Mouse (Mus musculus) cerebellum, postnatal 14 days (tissue): ENCODE results near the gene Epb41l4b.
A peak's percentile ranks its signal among the peaks of the same experiment; 100 is the strongest.

ENCODE experiments used
- DNase-seq, 2 experiments: peaks; one replicate each; pipeline ENCODE4 v3.0.0; 2021; ENCODE audit warnings: mixed read lengths in 2 of 2

Gene Epb41l4b

GRCm38 (mm10) chr4:57153068-57153835 is 10.0 kb upstream of the Epb41l4b start:
- no peak for DNase-seq

GRCm38 (mm10) chr4:57148182-57148581 is 4.9 kb upstream of the Epb41l4b start:
- DNase-seq, result no peak

DNA sequence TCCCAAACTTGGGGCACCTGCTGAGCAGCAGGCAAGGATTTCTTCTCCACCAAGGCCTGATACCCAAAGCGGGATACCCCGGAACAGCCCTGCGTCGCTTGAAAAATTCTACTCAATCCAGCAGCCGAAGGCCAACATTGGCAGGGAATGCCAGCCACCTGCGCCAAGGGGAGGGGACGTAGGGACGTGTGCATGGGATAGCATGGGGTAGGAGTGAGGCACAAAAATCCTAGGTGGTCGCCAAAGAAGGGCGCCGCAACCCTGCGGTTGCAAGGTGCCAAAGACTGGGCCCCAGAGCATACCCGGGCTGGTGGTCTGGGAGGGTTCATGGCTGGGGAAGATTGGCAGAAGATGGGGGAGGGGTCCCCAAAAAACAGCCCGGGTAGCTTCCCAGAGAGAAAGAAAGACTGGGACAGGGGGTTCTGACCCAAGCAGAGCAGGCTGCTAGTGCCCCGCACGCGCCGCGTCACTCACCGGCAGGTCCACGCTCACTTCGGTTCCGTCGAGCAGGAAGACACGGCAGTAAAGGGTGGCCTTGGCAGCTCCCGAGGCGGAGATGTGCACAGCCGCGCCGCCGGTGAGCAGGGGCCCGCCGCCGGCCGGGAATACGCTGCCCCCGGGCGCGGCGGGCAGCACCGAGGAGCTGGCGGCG is 737 bp downstream of the Epb41l4b start:
- peak; percentile 75 to 78 for DNase-seq

DNA sequence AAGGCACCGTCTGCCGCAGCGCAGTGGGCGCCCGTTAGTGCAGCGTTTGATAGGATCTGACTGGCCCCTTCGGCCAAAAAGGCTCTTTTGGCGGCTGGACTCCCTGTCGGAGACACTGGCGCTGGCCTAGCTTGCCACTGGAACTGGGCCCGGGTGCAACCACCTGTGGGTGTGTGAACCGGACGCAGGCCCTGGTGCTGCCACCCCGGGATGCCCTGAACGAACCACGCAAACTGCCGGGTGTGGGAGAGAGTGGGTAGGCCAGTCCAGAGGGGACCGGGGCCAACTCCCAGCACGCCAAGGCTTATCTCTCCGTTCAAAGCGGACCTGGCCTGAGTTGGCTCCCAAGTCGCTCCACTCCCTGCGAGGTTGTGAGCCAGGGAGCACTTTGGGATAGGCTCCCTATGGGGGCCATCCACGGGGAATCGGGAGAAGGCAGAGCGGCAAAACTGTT is 1.3 kb downstream of the Epb41l4b start:
- peak; percentile 89 to 91 for DNase-seq

DNA sequence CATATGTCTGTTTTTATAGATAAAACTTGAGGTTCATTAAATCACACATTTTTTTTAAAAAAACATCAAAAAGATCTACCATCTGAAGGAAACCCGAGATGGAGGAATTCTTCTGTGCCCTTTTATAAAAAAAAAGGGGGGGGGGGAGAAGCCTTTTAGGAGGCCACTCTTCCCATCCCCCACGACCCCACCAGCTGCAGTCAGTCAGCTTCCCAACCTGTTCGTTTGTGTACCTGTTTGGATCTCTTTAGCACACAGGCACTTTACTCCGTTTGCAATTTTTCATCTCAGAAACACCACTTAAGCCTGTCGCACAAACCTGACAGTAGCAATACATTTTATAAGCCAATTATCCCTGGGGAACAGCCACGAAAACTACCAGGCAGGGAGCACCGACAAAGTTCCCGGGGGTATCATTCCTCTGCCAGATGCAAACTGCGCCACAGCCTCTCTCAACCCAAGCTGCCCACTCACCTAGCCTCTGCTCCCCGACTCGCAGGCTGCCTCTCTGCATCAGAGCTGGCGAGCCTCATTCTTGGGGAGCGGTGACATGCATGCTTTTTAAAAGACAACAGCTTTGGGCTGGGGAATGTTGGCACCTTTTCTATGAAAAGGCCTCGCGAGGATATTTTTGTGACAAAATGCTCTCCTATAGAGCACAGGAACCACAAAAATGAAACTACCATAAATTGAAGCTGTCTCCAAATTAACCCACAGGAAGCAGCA is 2.1 kb downstream of the Epb41l4b start:
- DNase-seq, result peak; percentile 66 to 68

- DNase-seq, result peak in 1 of 2 experiments; percentile 38
These were observed 2.9 kb downstream of the Epb41l4b start for GRCm38 (mm10) chr4:57140200-57140799.

- peak; percentile 75 to 76 for DNase-seq
These were observed 3.8 kb downstream of the Epb41l4b start for GRCm38 (mm10) chr4:57139433-57139832.

GRCm38 (mm10) chr4:57138093-57138440 is 5.2 kb downstream of the Epb41l4b start:
- DNase-seq, result no peak

- peak in 1 of 2 experiments; percentile 54 for DNase-seq
These were observed 5.7 kb downstream of the Epb41l4b start for GRCm38 (mm10) chr4:57137371-57138092.

GRCm38 (mm10) chr4:57135431-57135830 is 7.8 kb downstream of the Epb41l4b start:
- DNase-seq, result no peak

- peak; percentile 86 to 90 for DNase-seq
These were observed 8.7 kb downstream of the Epb41l4b start for GRCm38 (mm10) chr4:57134554-57134953.

DNA sequence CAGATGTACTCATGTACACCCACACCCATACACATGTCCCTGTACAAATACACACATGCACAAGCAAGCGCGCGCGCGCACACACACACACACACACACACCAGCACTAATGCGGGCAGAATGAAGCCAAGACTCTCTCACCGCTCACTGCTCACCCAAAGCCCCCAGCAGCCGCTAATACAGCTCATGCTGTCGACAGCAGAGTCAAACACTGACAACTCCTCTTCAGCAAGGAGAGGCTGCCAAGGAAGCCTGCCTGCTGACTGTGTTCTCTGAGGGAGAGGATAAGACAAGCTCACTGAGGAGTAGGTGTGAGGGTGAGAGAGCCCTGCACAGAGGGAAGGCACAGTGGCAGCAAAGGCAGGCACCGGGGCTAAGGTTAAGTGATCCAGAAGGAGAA is 11.4 kb downstream of the Epb41l4b start:
- DNase-seq, result peak; percentile 43 to 58

DNA sequence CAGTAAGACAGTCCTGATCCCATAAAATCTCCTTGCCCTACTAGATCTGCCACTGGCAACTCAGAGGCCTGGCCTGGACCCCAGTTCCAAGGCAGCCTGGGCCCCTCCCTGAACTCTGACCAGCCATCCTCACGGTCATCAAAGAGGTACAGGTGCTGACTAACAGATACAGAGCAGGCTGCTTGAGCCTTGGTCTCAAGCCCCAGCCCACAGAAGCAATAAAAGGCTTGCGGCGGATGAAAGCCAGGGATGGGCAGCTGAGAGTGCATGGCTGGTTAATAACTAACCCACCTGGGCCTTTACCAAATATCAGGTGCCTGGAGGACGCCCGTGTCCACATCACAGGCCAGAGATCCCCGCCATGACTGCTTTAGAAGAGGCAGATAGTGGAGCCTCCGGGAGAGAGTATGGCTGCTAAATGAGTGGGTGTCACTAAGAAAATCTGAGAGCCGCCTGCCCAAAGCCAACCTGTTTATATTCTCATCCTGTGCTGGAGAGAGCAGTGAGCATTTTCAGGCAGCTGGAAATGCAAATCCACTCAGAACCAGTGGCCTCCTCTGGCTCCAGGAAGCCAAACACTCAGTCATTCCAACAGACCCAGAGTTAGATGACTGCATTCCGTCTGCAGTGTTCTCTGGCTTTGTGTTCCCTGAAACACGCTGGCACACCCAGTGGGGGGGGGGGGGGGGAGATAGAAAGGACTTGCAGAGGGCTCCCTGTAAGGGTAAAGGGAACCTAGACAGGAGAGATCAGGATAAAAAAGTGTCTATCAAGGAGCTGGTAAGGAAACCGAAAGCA is 13.3 kb downstream of the Epb41l4b start:
- DNase-seq, result no peak

- DNase-seq, result peak; percentile 72 to 78
These were observed 20.2 kb downstream of the Epb41l4b start for GRCm38 (mm10) chr4:57123003-57123402.

DNA sequence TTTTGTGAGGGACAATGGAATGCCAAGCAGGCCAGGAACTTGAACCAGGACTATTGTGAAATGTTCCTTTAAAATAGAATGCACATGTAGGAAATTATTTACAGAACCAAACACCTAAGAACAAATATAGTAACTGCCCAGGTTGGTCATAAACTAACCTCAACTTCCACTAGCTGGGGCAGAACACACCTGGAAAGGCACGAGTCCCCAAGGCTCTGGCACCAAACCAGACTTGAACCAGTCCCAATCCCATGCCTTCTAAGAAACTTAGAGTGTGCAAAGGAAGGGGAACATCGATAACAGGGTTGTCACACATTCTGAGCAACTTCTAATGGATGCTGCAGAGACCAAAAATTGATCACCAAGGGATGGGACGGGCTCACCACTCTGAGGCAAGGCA is 21.1 kb downstream of the Epb41l4b start:
- DNase-seq, result no peak

DNA sequence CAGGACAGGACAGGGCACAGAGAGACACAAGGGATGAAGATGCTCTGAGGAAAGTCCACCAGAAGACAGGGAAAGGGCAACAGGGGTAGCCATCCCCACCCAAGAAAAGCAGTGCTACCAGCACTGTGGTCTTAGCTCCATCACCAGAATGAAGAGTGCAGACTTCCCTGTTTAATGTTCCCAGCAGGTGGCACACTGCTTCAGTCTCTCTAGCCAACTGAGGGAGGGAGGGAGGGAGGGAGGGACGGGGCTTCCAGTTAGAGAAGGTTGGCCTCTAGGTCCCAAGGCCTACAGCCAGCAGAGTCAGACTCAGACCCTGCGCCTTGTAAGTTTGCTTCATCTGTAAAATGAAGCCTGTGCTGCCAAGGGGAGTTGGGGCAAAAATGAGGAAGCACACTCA is 22.7 kb downstream of the Epb41l4b start:
- DNase-seq, result no peak

DNA sequence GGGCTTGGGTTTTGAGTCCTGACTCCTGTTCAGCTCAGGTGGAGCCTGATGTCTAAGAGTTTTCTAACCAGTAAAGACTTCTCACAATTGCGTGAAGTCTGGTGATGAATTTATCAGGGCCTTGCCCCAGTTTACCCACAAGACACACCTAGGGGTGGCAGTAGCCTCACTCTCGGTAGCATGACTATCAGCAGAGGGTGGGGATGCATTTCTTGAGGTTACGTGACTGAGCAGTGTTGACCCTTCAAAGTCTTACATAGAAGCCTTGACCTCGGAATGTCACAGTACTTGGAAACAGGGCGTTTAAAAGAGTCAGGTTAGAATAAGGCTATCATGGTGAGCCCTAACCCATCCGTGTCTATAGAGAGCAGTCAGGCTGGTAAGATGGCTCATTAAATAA is 23.3 kb downstream of the Epb41l4b start:
- no peak for DNase-seq

DNA sequence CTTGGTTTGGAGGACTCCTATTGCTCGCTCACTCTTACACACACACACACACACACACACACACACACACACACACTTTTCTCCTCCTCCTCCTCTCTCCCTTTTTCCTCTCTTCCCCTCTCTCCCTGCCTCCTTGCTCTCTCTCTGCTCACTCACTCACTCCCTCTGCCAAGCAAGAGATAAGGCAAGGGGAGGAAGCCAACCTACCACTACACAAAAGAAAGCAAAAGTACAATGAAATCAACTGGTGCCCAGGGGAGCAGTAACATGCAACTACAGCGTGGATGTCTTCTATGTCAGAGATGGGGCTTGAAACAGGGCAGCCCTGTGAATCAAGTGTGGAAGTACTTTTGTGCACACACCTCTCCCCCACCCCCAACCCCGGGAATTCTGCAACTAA is 24.4 kb downstream of the Epb41l4b start:
- no peak for DNase-seq

- no peak for DNase-seq
These were observed 27.0 kb downstream of the Epb41l4b start for GRCm38 (mm10) chr4:57116278-57116677.

DNA sequence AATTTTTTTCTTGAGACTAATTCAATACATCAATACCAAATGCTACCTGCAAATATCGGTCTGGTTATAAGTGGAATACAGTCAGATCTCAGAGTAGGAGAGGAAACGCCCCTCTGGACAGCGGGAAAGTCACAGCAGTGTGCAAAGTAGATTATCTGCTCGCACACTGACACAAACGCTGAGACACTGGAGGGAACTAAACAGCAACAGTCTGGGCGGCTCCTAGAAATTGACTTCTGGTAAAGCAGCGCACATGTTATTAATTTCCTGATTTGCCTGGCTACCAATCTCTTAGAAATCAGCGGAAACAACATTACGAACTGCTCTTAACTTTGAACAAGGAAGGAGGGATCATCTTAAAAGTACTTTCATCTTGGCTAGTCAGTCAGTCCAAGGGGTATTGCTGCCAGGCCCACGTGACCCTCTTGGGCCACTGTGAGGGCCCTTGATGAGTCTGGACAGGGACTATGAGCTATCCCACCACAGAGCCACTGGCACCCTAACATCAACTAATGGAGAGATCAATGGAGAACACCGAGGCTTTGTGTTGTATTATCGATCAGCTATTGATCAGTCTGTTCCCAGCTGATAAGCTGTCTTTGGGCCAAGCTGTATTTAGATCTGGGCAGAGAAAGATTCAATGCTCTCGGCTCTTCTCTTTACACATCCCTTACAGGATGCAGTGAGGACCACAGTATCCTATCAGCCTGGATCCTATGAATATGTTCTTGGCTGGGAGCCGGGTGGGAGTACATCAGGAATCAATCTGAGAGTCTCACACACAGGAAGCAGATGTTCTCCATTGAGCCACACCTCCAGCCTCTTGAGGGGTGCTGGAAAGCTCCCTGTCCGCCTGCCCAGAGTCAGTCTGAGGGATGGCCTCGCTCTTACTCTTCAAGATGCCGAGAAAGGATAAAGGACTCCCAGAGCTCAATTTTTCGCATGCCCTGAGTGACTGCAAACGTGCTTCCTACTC is 28.3 kb downstream of the Epb41l4b start:
- DNase-seq, result no peak
